Mouse (Mus musculus) frontal cortex, postnatal 10 days (tissue): ENCODE measurements around the gene Rfx4.

ENCODE experiments used
- DNase-seq, 2 experiments: peaks; one replicate each; pipeline ENCODE4 v3.0.0; 2022; ENCODE audit warnings: low spot score in 2 of 2, mixed read lengths in 1 of 2

Rfx4 gene

GRCm38 (mm10) chr10:84867577-84867976, 111.7 kb downstream of the Rfx4 start:
- DNase-seq = no peak

GRCm38 (mm10) chr10:84871285-84871684, 115.4 kb downstream of the Rfx4 start:
- DNase-seq = no peak

- no peak for DNase-seq
Measured at GRCm38 (mm10) chr10:84871921-84872320, 116.1 kb downstream of the Rfx4 start.

- DNase-seq = no peak
Measured at GRCm38 (mm10) chr10:84879823-84880571, 124.1 kb downstream of the Rfx4 start.

GRCm38 (mm10) chr10:84882528-84882927, 126.7 kb downstream of the Rfx4 start:
- DNase-seq = no peak

GRCm38 (mm10) chr10:84885341-84885884, 129.6 kb downstream of the Rfx4 start:
- DNase-seq = no peak

GRCm38 (mm10) chr10:84886221-84886627, 130.4 kb downstream of the Rfx4 start:
- no peak for DNase-seq

GRCm38 (mm10) chr10:84886785-84887184, 130.9 kb downstream of the Rfx4 start:
- DNase-seq = no peak

- no peak for DNase-seq
Measured at GRCm38 (mm10) chr10:84889096-84889846, 133.4 kb downstream of the Rfx4 start.

- no peak for DNase-seq
Measured at GRCm38 (mm10) chr10:84895810-84896358, 140.0 kb downstream of the Rfx4 start.

GRCm38 (mm10) chr10:84896941-84897930, 141.4 kb downstream of the Rfx4 start:
- DNase-seq = no peak

GRCm38 (mm10) chr10:84898144-84898979, 142.5 kb downstream of the Rfx4 start:
- DNase-seq = no peak

GRCm38 (mm10) chr10:84901676-84902075, 145.8 kb downstream of the Rfx4 start:
- DNase-seq = no peak

- DNase-seq = no peak
Measured at GRCm38 (mm10) chr10:84902213-84902612, 146.4 kb downstream of the Rfx4 start.

GRCm38 (mm10) chr10:84903307-84903706, 147.4 kb downstream of the Rfx4 start:
- DNase-seq = no peak

- DNase-seq = no peak
Measured at GRCm38 (mm10) chr10:84903742-84904141, 147.9 kb downstream of the Rfx4 start.

- DNase-seq = no peak
Measured at GRCm38 (mm10) chr10:84906895-84907294, 151.0 kb downstream of the Rfx4 start.

GRCm38 (mm10) chr10:84908006-84908405, 152.1 kb downstream of the Rfx4 start:
- DNase-seq = no peak

- DNase-seq = no peak
Measured at GRCm38 (mm10) chr10:84908471-84908870, 152.6 kb downstream of the Rfx4 start.
